Mouse (Mus musculus) embryo, embryonic 9.5 days (tissue): ENCODE measurements around the gene Pitpnc1.
A peak's percentile ranks its signal among the peaks of the same experiment; 100 is the strongest.

Experiments
- DNase-seq: peaks from one replicate; pipeline ENCODE4 v3.0.0-alpha.2; 2017; ENCODE audit errors: extremely low spot score

The Pitpnc1 gene

DNA sequence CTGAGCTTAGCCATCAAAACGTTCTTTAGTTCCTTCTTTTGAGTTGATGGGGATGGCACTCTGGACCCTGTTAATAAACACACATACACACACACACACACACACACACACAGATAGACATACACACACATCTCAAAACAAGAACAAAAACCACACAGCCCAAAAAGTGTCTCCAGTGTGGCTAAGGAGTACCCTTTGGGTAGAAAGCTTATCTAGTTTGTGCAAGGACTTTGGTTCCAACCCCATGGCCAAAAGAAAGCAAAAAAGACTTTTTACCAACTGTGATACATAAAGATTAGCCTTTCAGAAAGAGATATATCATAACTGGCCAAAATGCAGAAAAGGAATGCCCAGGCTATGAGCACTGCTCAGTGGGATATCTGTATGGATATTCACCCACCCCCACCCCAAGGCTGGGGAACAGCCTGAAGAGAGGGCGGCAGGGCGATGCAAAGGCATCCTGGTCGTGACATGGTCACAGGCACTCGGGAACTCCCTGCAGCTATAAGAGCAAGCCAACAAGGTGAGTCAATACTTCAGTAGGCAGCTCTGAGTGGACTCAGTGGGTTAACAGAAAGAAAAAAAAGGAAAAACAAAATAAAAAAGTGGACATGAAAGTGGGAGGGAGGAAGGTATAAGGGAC is 60.3 kb downstream of the Pitpnc1 start:
- no peak for DNase-seq

DNA sequence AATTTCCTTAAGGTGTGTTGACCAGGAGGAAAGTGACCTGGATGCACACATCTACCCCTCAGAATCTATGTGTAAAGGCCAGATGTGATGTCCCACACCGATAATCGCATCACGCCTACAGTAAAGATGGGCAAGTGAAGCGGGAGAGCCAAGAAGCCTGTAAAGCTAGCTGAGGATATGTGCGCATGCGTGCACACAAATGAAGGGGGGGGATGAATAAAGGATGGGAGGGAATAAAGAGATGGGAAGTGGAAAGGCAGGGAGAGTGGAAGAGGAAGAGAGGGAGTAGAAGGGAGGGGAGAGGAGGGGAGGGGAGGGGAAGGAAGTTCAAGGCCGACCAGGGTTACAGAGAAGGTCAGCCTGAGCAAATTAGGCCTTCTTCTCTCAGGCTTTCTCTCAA is 61.6 kb downstream of the Pitpnc1 start:
- no peak for DNase-seq

DNA sequence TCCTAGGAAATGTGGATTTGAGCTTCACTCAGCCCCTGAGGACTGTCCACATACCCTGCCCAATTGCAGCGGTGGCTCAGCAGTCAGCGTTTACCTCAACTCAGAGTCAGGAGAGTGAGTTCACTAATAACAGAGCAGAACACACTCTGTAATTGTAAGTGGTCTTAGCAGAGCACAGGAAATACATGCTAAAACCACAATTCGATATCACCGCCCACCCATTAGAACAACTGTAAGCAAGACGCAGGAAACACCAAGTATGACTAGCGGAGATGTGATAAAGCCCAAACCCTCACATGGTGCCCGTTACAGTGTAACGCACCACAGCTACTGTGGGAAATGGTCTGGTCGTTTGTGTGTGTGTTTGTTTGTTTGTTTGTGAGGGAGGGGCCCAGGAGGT is 62.8 kb downstream of the Pitpnc1 start:
- DNase-seq = no peak

DNA sequence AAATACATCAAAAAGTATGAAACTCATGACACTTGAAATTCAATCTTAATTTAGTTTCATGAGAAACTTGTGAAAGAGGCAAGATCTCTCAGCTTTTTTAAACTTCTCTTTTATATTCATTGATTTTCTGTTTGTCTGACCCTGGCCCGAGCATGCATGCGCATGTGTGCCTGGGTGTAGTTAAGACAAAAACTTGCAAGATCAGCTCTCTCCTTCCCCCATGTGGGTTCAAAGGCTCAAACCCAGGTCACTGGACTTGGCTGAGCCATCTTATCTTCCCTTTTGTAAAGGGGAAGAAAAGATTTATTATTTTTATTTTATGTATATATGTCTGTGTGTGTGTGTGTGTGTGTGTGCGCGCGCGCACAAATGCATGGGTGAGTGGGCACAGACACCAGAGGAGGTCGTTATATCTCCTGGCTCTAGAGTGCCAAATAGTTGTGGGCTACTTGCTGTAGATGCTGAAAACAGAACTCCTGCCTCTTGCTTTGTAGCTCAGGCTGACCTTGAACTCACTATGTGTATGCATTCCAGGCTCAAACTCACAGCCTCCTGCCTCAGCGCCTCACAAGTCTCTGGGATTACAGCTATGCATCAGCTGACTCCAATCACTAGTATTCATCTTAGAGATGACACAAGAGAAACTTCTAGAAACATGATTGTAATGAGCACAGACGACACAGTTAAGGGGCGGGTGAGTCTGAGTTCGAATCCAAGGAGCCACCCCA is 64.7 kb downstream of the Pitpnc1 start:
- no peak for DNase-seq

DNA sequence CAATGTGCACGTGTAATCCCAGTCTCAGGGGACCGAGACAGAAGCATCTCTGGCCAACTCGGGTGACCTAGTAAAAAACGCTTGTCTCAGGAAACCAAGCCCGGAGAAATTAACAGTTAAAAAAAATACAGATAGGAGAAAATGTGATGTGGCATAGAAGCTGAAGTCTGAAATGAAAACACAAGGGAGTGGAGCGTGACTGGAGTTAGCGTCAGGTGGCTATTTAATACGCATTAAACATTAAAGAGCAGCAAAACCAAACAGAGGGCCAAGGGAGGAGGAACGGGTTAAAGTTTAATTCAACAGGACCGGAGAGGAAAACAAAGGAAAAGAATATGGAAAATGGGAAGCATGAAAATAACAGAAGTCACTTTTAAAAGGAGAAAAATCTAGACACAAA is 67.2 kb downstream of the Pitpnc1 start:
- no peak for DNase-seq

DNA sequence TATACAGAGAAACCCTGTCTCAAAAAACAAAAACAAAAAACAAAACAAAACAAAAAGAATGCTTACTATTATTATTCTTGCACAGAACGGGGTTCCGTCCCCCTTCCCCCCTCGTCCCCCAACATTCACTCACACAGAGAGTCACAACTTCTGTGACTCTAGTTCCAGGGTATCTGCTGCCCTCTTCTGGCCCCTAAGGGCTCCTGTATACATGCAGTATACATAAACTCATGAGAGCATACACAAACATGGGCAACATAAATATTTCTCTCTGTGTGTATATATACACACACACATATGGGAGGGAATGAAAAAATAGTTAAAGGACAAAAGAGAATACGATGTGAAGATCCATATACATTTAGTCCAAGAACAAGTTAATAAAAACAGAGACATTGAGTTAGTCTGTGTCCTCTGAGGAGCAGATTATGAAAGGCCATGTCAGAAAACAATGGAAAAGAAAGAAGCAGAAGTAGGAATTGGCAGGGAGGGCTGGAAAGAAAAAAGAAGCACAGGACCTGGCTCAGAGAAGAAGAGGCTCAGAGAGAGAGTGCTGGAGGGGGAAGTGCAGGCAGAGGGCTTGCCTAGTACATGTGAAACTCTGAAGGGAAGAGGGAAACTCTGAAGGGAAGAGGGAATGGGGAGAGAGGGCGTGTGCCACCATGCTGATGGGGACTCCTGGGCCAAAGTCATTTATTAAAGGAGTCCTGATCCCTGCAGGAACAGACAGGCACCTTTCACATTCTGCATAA is 68.5 kb downstream of the Pitpnc1 start:
- no peak for DNase-seq

GRCm38 (mm10) chr11:107400826-107401225 is 69.7 kb downstream of the Pitpnc1 start:
- no peak for DNase-seq

- no peak for DNase-seq
Measured at GRCm38 (mm10) chr11:107400005-107400404, 70.5 kb downstream of the Pitpnc1 start.

DNA sequence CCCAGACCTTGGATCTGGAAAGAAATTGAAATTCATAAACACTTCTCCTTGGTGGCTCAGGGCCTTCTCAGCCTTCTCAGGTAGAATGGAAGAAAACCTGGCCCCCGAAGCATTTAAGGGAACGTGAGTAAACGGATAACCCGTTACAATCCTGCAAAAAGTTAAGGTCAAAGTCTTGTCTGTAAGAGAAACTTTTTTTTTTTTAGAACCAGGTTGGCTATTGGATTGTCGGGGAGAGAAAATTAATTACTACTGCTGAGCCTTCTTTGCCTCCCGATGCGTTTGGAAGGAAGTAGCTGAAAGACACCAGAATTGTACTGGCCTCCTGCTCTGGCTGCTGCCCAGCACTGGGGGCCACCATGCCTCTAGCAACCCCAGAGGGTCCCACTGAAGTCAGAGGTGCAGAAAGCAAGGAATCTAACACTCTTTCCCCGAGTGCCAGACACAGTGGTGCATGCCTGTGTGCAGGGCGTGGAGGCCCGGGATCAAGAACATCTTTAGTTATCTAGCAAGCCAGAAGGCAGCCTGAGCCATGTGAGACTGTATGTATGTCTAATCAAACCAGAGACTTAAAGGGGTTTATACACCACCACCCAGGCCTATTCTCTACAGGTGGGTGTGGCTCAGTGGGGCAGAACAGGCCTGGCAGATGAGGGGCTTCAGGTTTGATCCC is 73.0 kb downstream of the Pitpnc1 start:
- no peak for DNase-seq

- DNase-seq = no peak
Measured at GRCm38 (mm10) chr11:107394245-107394644, 76.3 kb downstream of the Pitpnc1 start.

DNA sequence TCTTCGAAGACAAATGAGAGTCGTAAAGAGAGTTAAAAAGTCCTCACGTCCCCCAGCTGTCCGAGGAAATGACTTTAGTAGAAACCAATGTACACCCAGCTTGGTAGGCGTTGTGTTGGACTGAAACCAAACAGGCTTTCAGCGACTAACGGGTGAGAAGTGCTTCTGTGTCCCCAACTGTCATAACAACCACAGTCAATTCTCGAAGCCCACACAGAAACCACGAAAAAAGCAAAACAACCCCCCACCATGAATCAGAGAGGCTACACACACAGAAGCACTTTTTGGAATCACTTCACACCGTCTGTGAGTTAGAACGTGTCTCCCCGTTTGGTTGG is 76.7 kb downstream of the Pitpnc1 start:
- no peak for DNase-seq

GRCm38 (mm10) chr11:107393154-107393827 is 77.2 kb downstream of the Pitpnc1 start:
- no peak for DNase-seq

- no peak for DNase-seq
Measured at GRCm38 (mm10) chr11:107390540-107390939, 80.0 kb downstream of the Pitpnc1 start.

- DNase-seq = no peak
Measured at GRCm38 (mm10) chr11:107390001-107390400, 80.5 kb downstream of the Pitpnc1 start.

- DNase-seq = no peak
Measured at GRCm38 (mm10) chr11:107386481-107386880, 84.0 kb downstream of the Pitpnc1 start.

GRCm38 (mm10) chr11:107385306-107385705 is 85.2 kb downstream of the Pitpnc1 start:
- peak; percentile 25 for DNase-seq

DNA sequence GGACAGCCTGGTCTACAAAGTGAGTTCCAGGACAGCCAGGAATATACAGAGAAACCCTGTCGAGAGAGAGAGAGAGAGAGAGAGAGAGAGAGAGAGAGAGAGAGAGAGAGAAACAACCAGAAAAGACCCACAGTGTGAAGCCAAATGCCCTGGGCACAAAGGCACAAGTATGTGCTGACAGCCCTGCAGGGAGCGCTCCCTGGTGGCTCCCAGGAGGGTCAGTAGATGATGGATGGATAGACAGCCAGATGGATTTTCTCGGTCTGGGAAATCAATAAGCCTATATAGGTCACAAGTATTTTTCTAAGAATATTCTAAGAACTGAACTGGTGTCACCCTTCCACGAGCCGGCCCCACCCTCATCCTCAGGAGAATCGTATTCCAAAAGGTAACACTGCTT is 86.5 kb downstream of the Pitpnc1 start:
- DNase-seq = no peak

- DNase-seq = no peak
Measured at GRCm38 (mm10) chr11:107379965-107380364, 90.5 kb downstream of the Pitpnc1 start.

DNA sequence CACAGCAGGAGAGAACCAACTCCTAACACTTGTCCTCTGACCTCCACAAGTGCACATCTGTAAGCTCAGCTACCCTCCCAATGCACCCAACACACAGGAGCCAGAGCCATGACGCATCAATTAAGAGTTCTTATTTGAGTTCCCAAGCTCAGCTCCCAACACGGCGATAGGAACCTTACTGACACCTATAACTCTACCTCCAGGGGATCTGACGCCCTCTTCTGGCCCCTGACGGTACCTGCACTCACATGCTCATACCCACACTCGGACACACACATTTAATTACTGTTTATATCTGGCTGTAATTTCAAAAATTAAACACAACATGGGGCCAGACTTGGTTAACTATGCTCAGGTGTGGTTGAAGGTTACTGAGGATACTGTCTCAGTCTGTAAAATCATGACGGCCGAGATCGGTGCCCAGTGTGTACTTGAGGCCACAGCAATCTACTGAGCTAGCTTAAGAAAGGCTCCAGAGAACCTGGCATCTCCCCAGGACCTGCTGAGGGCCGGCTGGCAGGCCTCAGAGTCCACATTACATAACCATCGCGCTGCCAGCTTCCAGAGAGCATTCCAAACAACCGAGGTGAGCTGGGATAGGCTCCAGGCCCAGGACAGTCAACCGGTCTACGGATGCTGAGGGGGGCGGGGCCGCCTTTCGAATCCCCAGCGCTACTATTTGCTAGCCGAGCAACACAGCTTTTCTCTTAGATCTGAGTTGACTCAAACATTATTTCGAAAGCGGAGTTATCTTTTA is 91.2 kb downstream of the Pitpnc1 start:
- DNase-seq = no peak

DNA sequence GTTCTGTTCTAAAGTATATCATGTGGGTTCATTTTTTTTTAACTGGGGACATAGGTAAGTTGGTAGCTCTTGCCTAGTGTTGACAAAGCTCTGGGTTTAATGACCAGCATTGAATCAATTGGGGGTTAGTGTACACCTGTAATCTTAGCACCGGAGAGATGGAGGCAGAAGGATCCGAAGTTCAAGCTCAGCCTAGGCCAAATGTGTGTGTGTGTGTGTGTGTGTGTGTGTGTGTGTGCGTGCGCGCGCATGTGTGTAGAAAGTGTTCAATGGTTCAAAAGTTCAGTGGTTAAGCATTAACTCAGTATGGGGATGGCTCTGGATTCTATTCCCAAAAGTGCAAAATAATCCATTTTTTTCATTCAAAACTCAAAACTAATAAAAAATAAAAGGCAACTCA is 93.2 kb downstream of the Pitpnc1 start:
- DNase-seq = no peak

GRCm38 (mm10) chr11:107376272-107376671 is 94.2 kb downstream of the Pitpnc1 start:
- DNase-seq = no peak
